Mouse (Mus musculus): Measurements from ENCODE around the gene Clnk.

DNA sequence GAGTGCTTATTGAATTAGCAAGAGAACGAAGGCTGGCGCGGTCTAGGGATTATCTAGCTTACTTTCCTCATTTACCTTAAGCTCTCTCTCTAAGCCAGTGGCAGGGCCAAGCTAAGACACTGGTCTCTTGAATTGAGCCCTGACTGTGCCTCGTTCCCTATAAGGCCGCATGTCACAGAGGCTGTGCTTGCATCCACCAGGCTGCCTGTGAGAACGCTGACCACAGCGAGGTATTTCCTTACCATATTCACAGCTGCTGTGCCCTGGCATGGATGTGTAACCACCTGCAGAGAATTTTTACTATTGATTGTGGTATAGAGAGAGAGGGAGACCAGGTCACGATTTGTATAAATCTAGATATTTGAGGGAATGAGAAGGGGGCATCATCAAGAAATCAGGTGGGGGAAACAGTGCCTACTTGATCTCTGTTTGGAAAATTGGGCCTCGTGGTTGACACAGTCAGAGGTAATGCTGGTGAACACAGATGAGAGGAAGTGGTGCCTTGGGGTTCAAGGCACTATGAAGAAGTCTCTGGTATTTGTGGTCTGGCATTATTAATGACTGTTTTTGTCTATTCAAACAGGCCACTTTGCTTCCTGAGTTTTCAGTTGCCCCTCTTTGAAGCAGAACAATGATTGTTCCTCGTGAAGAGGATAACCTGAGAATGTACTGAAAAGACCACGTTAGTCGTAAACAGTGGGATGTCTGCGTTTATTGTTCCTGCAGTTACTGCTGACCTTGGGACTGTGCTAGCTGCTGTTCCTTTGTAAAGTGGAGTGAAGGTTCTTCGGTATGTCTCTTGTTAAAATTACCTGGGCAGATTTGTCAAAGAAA, 52.3 kb downstream of the Clnk start:
- no peak for TF ChIP-seq CTCF (IDR thresholded peaks at IDR 0.05; ENCODE audit: borderline replicate concordance, insufficient read depth, low read length)
- no peak for TF ChIP-seq POLR2A (IDR thresholded peaks at IDR 0.05; ENCODE audit: low read depth, low read length)

Measured in embryonic fibroblast, embryonic 13.5 days (primary cell).